In the genomic region with DNA sequence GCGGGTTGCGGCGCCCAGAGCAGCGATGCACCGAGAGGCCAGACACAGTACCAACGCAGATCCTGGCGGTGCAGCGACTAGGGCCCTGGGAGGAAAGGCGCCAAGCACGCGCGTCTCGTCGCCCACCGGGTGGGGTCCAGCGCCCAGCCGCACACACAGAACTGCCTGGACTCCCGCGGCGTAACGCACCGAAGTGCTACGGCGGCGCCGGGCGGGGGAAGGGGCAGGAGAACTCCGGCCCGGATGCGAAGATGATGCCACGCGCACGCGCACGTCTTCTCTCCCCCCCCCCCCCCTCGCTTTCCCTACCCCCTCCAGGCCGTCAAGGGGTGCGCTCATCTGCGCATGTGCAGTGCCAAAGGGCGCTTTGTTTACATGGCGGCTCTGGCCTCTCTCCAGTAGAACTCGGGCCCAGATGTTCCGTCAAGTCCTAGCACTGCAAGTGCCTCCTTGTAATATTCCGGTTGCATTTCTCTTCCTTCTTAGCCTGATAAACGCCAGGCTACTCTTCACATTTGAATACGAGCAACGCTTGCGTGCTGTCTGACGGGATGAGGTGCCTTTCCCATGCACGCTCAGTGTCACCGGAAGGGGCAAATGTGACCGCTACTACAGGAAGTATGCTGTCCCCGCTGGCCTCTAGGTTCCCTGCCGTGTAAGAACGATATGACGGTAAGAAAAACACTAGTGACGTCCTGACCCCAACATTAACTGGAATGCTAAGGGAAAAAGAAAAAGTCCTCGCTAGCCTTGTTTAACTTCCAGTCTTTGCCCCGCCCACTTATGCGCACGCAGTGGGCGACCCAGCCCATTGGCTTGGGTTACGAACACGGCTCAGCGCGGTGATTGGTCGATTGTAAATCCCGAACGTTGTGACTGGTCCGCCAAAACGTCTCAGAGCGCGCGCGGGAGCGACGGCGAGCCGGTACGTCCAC, we compare ENCODE assay signal across 2 mouse cellular contexts.
TF ChIP-seq lines count a peak whose summit lies in the region.

A gene (minus strand): TSS at position 238 of the 935 bp plus-strand sequence.
A gene (plus strand): TSS at position 348 of the 935 bp plus-strand sequence.

TF ChIP-seq in C2C12, 6 proteins besides CTCF, POLR2A, EP300 and RAD21 (continued from another document):
- TF ChIP-seq MYOG (IDR thresholded peaks at IDR 0.05; ENCODE audit: control insufficient read depth, extremely low read depth, insufficient read length) (no peak), MYOD1 (IDR thresholded peaks at IDR 0.05; ENCODE audit: control insufficient read depth, insufficient read length, low read depth) (no peak), FOSL1 (IDR thresholded peaks at IDR 0.05; ENCODE audit: insufficient read depth, low read length, poor library complexity, severe bottlenecking) (no peak), CEBPB (IDR thresholded peaks at IDR 0.05; ENCODE audit: low read depth) (no peak)

TF ChIP-seq in myocyte, 11 proteins besides CTCF, POLR2A, EP300 and RAD21 (continued from another document):
- TF ChIP-seq CEBPB (IDR thresholded peaks at IDR 0.05; ENCODE audit: insufficient read depth, poor library complexity, severe bottlenecking): no peak
- TF ChIP-seq SRF (IDR thresholded peaks at IDR 0.05; ENCODE audit: control insufficient read depth, insufficient read length, low read depth): peak; percentile 58
- no peak for TF ChIP-seq TCF12 (IDR thresholded peaks at IDR 0.05; ENCODE audit: insufficient read depth, poor library complexity, severe bottlenecking)
- no peak for TF ChIP-seq USF1 (IDR thresholded peaks at IDR 0.05; ENCODE audit: low read depth)
- peak; percentile 1 for TF ChIP-seq REST (IDR thresholded peaks at IDR 0.05; ENCODE audit: insufficient read depth, insufficient read length)
- no peak for TF ChIP-seq TCF3 (IDR thresholded peaks at IDR 0.05; ENCODE audit: insufficient read length, low read depth)
- TF ChIP-seq MYOD1 (IDR thresholded peaks at IDR 0.05; ENCODE audit: control insufficient read depth in 1 of 3, insufficient read length in 2 of 3, low read depth in 2 of 3): peak in 1 of 3 experiments; percentile 9
- peak in 1 of 3 experiments; percentile 18 for TF ChIP-seq MYOG (IDR thresholded peaks at IDR 0.05; ENCODE audit: control insufficient read depth in 1 of 3, insufficient read depth in 1 of 3, insufficient read length in 2 of 3, low read depth in 2 of 3)
- no peak for TF ChIP-seq MAX (IDR thresholded peaks at IDR 0.05; ENCODE audit: low read depth)
